Comparison of ENCODE assay signal across 17 mouse cellular contexts in genomic region chr9:88163025-88163780, GRCm38 (mm10).
"Had no signal": no experiment of that assay in that cellular context is flagged by ENCODE, and none has a peak within 500 bp of the region (broad histone marks: within the 10 kb centered on the region; RNA-seq: fewer than 3 reads in every experiment).

No protein-coding gene starts in this region.

- H3K27me3 ChIP-seq: megakaryocyte, embryonic 14.5 days; midbrain, embryonic 13.5 days; neural tube, embryonic 13.5 days; neural tube, embryonic 15.5 days; stomach, embryonic 15.5 days had no signal

- H3K36me3 ChIP-seq: midbrain, embryonic 13.5 days; neural tube, embryonic 13.5 days; neural tube, embryonic 15.5 days; stomach, embryonic 15.5 days had no signal

- ATAC-seq: midbrain, embryonic 13.5 days; midbrain, embryonic 16.5 days had no signal

- H3K4me3 ChIP-seq: megakaryocyte, embryonic 14.5 days; midbrain, embryonic 13.5 days; myocyte; neural tube, embryonic 13.5 days; neural tube, embryonic 15.5 days; stomach, embryonic 15.5 days had no signal

- H3K9me3 ChIP-seq: megakaryocyte, embryonic 14.5 days; midbrain, embryonic 13.5 days; neural tube, embryonic 13.5 days; neural tube, embryonic 15.5 days; stomach, embryonic 15.5 days had no signal

- H3K4me2 ChIP-seq: lung, embryonic 14.5 days; midbrain, embryonic 11.5 days; midbrain, embryonic 13.5 days; neural tube, embryonic 13.5 days; neural tube, embryonic 15.5 days; stomach, embryonic 15.5 days had no signal

- H3K4me1 ChIP-seq: megakaryocyte, embryonic 14.5 days; midbrain, embryonic 13.5 days; neural tube, embryonic 13.5 days; neural tube, embryonic 15.5 days; stomach, embryonic 15.5 days had no signal

- H3K9ac ChIP-seq: lung, embryonic 14.5 days; midbrain, embryonic 13.5 days; neural tube, embryonic 13.5 days; neural tube, embryonic 15.5 days; stomach, embryonic 15.5 days had no signal

- DNase-seq: lung, adult 18-20 months; lung, embryonic 14.5 days; lung, postnatal 10 days; right cerebral cortex, postnatal 14 days; thymus, adult 2 months; thymus, postnatal 25 days; thymus, postnatal 4 days had no signal

- H3K27ac ChIP-seq: macrophage; midbrain, embryonic 13.5 days; neural tube, embryonic 13.5 days; neural tube, embryonic 15.5 days; stomach, embryonic 15.5 days; stomach, postnatal 0 days had no signal
